Mouse (Mus musculus) testis, adult 2 months (tissue): ENCODE measurements at regions not wholly inside any gene's neighbourhood (a gene's known extent, or its start where the extent isn't known, plus 50 kb on each side); places are given as distances from the start of the nearest gene placed in this dataset.

Experiments used
- H3K27ac ChIP-seq: fragments of 200-500 bp; 2 replicates; pipeline ENCODE4 v1.5.1; 2012; ENCODE audit warnings: low read depth, low read length; ENCODE audit not compliant: control insufficient read depth, insufficient read depth
- H3K27me3 ChIP-seq: fragments of 200-500 bp; 2 replicates; pipeline ENCODE4 v1.6.1; 2012; ENCODE audit warnings: mild to moderate bottlenecking, low read length, moderate library complexity; ENCODE audit not compliant: control insufficient read depth, insufficient read depth
- H3K36me3 ChIP-seq: fragments of 200-500 bp; 2 replicates; pipeline ENCODE4 v1.6.1; 2012; ENCODE audit warnings: mild to moderate bottlenecking, low read length; ENCODE audit not compliant: control insufficient read depth, insufficient read depth
- H3K4me1 ChIP-seq: fragments of 200-500 bp; 2 replicates; pipeline ENCODE4 v1.6.1; 2012; ENCODE audit warnings: low read length; ENCODE audit not compliant: control insufficient read depth, insufficient read depth
- H3K4me3 ChIP-seq: fragments of 200-500 bp; 2 replicates; pipeline ENCODE4 v1.5.1; 2012; ENCODE audit warnings: low read depth, mild to moderate bottlenecking, low read length, moderate library complexity, mixed read lengths; ENCODE audit not compliant: control insufficient read depth
- CTCF ChIP-seq: fragments of 200-500 bp; IDR thresholded peaks from 2 replicates; pipeline ENCODE4 v1.5.1; 2012; ENCODE audit warnings: low read depth, mild to moderate bottlenecking, inconsistent platforms, low read length, moderate library complexity; ENCODE audit not compliant: control insufficient read depth, insufficient read depth, insufficient replicate concordance
- POLR2A ChIP-seq: fragments of 200-500 bp; IDR thresholded peaks from 2 replicates; pipeline ENCODE4 v1.6.1; 2012; ENCODE audit warnings: low read depth, mild to moderate bottlenecking, inconsistent platforms, low read length, moderate library complexity; ENCODE audit not compliant: control insufficient read depth

DNA sequence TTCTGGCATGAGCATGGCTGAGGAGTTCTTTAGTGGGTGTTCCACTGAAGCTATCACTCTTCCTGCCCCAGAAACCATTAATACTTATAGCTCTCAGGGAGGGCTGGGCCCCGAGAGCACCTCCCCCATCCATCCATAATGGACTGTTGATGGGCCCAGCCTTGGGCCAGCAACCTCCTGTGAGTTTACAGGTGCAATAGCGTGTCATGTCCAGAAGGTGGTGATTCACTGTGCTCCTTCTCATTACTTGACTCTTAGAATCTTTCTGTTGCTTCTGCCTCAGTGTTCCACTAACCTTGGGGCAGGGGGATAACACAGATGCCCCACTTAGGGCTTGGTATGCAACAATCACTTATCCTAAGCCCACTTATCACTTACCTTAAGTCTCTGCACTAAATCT, 225.1 kb upstream of the Tgfbr2 start:
- no peaks in the 10 kb centered on the region for H3K27me3 ChIP-seq

DNA sequence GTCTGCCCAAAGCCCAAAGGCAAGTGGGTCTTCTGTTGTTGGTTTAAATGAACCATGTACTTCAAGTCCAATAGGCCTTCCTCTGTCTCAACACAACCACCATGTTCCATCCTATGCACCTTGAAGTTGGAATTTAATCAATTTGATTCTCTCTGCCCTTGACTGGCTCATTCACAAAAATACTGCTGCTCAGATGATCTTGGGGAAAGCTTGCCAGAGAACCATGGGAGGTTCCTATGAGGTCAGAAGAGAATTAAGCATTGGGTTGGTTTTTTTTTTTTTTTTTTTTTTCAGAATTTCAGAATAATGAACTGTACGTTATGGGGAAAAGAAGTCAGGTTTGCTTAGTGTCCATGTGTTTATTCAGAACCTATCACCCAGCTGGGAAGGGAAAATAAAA, 224.1 kb upstream of the Tgfbr2 start:
- Histone ChIP-seq H3K36me3 (no peaks in the 10 kb centered on the region), H3K27ac (no peak overlapping the region), H3K4me3 (no peak overlapping the region), H3K27me3 (no peaks in the 10 kb centered on the region), H3K4me1 (peaks cover 2% of the 10 kb centered on the region)
- no peak for TF ChIP-seq POLR2A
- TF ChIP-seq CTCF = no peak

More for the DNA sequence above, 225.1 kb upstream of the Tgfbr2 start:
- Histone ChIP-seq H3K4me3 (no peak overlapping the region), H3K4me1 (peaks cover 2% of the 10 kb centered on the region), H3K36me3 (no peaks in the 10 kb centered on the region), H3K27ac (no peak overlapping the region)
- TF ChIP-seq POLR2A (no peak), CTCF (no peak)

DNA sequence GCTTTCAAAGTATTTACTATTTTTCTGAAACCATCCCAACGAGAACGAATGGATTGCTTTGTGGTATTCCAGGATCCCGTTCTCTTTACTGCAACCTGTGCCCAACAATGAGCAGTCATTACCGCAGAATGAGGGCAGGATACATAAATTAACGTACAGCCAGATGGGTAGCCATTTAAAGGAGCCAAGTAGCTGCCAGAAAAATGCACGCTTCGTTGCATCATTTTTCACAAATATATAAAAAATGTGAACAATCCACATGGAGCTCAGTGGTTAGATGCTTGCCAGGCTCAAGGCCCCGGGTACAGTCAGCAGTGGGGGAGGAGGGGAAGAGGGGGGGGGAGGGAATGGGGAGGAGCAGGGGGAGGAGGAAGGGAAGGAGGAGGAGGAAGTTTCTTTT, 217.1 kb upstream of the Tgfbr2 start:
- Histone ChIP-seq H3K27ac (no peak overlapping the region), H3K27me3 (no peaks in the 10 kb centered on the region), H3K36me3 (no peaks in the 10 kb centered on the region), H3K4me3 (no peak overlapping the region), H3K4me1 (peaks cover 3% of the 10 kb centered on the region; the same call in 1 of the 2 replicates)
- TF ChIP-seq POLR2A (no peak), CTCF (no peak)

DNA sequence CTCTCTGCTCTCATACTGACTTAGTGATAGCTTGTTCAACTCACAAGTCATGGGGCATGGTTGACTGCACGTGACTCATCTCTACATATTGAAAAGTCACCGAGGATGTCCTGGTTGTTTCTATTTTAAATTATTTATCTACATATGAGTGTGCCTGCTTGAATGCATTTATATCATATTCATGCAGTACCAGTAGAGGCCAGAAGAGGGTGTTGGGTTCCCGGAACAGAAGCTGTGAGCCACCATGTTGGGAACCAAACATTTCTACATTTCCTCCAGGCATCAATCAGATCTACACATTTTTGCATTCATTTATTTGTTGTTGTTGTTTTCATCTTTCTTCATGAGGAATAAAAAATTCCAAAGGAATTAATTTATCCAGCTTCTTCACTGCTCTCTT, 214.6 kb upstream of the Tgfbr2 start:
- H3K4me1 ChIP-seq = peaks cover 3% of the 10 kb centered on the region
- no peak overlapping the region for H3K27ac ChIP-seq
- no peak for TF ChIP-seq CTCF
- no peak for TF ChIP-seq POLR2A
- H3K4me3 ChIP-seq = no peak overlapping the region
- no peaks in the 10 kb centered on the region for H3K27me3 ChIP-seq
- no peaks in the 10 kb centered on the region for H3K36me3 ChIP-seq

DNA sequence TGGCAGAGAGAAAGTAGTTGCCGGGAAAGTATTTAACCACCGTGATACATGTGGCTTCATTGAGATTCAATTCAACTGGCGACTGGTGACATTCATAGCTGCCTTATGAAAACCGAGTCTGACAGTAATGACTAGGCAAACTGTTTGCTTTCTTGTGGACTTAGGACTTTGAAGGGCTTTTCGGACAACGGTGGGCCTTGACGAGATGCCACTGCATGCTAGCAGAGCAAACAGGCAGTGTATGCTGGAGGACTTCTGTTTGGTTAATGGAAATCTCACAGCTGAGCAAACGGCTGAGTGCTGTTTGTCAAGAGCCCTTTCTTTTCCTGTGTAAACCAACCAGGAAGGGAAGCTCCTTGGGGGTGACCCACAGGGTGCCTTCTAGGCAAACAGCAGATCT, 213.7 kb upstream of the Tgfbr2 start:
- H3K4me1 ChIP-seq = peaks cover 7% of the 10 kb centered on the region
- TF ChIP-seq CTCF (no peak), POLR2A (no peak)
- H3K27me3 ChIP-seq = no peaks in the 10 kb centered on the region
- H3K27ac ChIP-seq = no peak overlapping the region
- H3K4me3 ChIP-seq = no peak overlapping the region
- no peaks in the 10 kb centered on the region for H3K36me3 ChIP-seq

DNA sequence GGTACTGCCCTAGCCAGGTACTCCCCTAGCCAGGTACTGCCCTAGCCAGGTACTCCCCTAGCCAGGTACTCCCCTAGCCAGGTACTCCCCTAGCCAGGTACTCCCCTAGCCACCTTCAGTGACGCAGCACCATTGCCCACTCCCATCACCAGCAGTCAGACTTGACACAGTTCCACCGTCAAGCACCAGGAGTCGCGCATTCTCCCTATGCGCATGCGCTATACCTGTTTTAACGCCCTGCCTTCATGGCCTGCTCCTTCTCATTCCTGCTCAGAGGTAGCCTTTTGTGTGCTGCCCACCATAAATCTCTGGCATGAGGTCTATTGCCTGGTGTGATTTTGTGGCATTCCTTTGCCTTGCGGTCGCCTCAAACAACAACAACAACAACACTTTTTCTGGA, 212.9 kb upstream of the Tgfbr2 start:
- no peak overlapping the region for H3K27ac ChIP-seq
- H3K36me3 ChIP-seq = no peaks in the 10 kb centered on the region
- H3K27me3 ChIP-seq = no peaks in the 10 kb centered on the region
- no peak overlapping the region for H3K4me3 ChIP-seq
- peaks cover 9% of the 10 kb centered on the region for H3K4me1 ChIP-seq
- TF ChIP-seq CTCF (no peak), POLR2A (peak; percentile 66; the same call in 1 of the 2 replicates)

DNA sequence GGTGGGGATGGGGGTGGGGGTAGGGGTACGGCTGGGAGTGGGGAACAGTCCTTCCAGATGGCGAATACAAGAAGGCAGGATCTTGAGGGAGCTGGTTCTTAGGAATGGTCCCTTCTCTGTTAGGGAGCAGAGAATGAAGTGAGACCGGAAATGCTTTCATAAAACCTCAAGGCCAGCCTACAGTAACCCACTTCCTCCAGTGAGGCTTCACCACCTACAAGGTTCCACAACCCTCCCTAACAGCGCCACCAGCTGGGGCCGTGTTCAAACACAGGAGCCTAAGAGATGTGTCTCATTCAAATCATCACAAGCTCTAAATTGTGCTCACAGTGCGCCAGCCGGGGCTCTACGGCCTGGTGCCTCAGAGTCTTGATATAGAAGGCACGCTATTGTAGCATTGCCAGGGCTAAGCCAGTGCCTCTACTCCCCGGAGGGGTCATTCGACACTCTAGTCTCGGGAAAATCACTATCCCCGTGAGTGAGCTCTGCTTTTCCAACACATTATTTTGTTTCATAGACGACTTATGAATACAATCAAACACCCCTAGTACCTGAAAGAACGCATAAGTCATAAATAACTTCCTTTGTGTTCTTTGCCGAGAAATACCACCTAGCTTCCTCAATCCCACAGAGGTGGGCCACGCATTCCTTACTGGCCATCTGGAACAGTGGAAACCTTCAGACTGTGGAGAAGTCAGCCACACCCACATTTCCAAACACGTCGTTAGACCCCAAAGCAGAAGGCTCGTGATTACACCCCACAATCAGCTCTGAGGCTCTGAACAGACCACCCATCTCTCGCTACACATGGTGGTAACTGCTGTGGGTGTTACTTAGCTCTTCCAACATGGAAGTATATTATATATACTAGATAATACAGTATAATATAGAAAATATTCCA, 209.3 kb upstream of the Tgfbr2 start:
- no peaks in the 10 kb centered on the region for H3K27me3 ChIP-seq
- H3K4me1 ChIP-seq = peaks cover 9% of the 10 kb centered on the region
- peak overlapping the region; percentile 11; the same call in 1 of the 2 replicates for H3K4me3 ChIP-seq
- TF ChIP-seq POLR2A (no peak), CTCF (peak; percentile 21; the same call in 1 of the 2 replicates)
- H3K27ac ChIP-seq = no peak overlapping the region
- H3K36me3 ChIP-seq = no peaks in the 10 kb centered on the region
